Mouse (Mus musculus) splenic B cell, adult 2 months (primary cell): ENCODE results near the gene Phyhipl.

Experiments
- DNase-seq: peaks from one replicate; pipeline ENCODE4 v3.0.0-alpha.2; 2011; ENCODE audit warnings: low read depth, low spot score
- H3K27me3 ChIP-seq: 2 replicates; pipeline ENCODE4 v1.6.1; 2012; ENCODE audit warnings: mild to moderate bottlenecking, low read length, moderate library complexity, mixed read lengths; ENCODE audit not compliant: control insufficient read depth, poor library complexity, insufficient read depth, severe bottlenecking
- H3K36me3 ChIP-seq: 2 replicates; pipeline ENCODE4 v1.6.1; 2012; ENCODE audit warnings: mild to moderate bottlenecking, low read length, moderate library complexity, mixed read lengths; ENCODE audit not compliant: control insufficient read depth, poor library complexity, insufficient read depth, severe bottlenecking

Phyhipl gene

GRCm38 (mm10) chr10:70655828-70656227, at the start of gene Phyhipl:
Gene Phyhipl, minus strand, starts transcription at chr10:70655965.
- Histone ChIP-seq H3K27me3 (no peaks in the 10 kb centered on the region), H3K36me3 (no peaks in the 10 kb centered on the region)
- DNase-seq = no peak

- H3K36me3 ChIP-seq = no peaks in the 10 kb centered on the region
- DNase-seq = no peak
- H3K27me3 ChIP-seq = no peaks in the 10 kb centered on the region
These were observed 47.4 kb upstream of the Phyhipl start for GRCm38 (mm10) chr10:70703211-70703610.

- no peaks in the 10 kb centered on the region for H3K36me3 ChIP-seq
- DNase-seq = no peak
- H3K27me3 ChIP-seq = no peaks in the 10 kb centered on the region
These were observed 43.8 kb upstream of the Phyhipl start for GRCm38 (mm10) chr10:70699581-70699980.

- Histone ChIP-seq H3K36me3 (no peaks in the 10 kb centered on the region), H3K27me3 (no peaks in the 10 kb centered on the region)
- DNase-seq = no peak
These were observed 42.2 kb upstream of the Phyhipl start for GRCm38 (mm10) chr10:70698014-70698413.

GRCm38 (mm10) chr10:70696748-70697585, 41.2 kb upstream of the Phyhipl start:
- DNase-seq = no peak
- Histone ChIP-seq H3K27me3 (no peaks in the 10 kb centered on the region), H3K36me3 (no peaks in the 10 kb centered on the region)

GRCm38 (mm10) chr10:70689346-70689745, 33.6 kb upstream of the Phyhipl start:
- Histone ChIP-seq H3K36me3 (no peaks in the 10 kb centered on the region), H3K27me3 (no peaks in the 10 kb centered on the region)
- no peak for DNase-seq

- H3K36me3 ChIP-seq = no peaks in the 10 kb centered on the region
- no peak for DNase-seq
These were observed 33.1 kb upstream of the Phyhipl start for GRCm38 (mm10) chr10:70688881-70689280.

GRCm38 (mm10) chr10:70686941-70687703, 31.4 kb upstream of the Phyhipl start:
- DNase-seq = no peak
- Histone ChIP-seq H3K27me3 (no peaks in the 10 kb centered on the region), H3K36me3 (no peaks in the 10 kb centered on the region)

More at GRCm38 (mm10) chr10:70688881-70689280, 33.1 kb upstream of the Phyhipl start:
- no peaks in the 10 kb centered on the region for H3K27me3 ChIP-seq

- Histone ChIP-seq H3K36me3 (no peaks in the 10 kb centered on the region), H3K27me3 (no peaks in the 10 kb centered on the region)
- DNase-seq = no peak
These were observed 30.7 kb upstream of the Phyhipl start for GRCm38 (mm10) chr10:70686505-70686904.

GRCm38 (mm10) chr10:70683508-70683907, 27.7 kb upstream of the Phyhipl start:
- Histone ChIP-seq H3K36me3 (no peaks in the 10 kb centered on the region), H3K27me3 (no peaks in the 10 kb centered on the region)
- no peak for DNase-seq

GRCm38 (mm10) chr10:70677946-70678345, 22.2 kb upstream of the Phyhipl start:
- H3K27me3 ChIP-seq = no peaks in the 10 kb centered on the region
- DNase-seq = no peak
- H3K36me3 ChIP-seq = no peaks in the 10 kb centered on the region

- DNase-seq = no peak
- H3K36me3 ChIP-seq = no peaks in the 10 kb centered on the region
- H3K27me3 ChIP-seq = no peaks in the 10 kb centered on the region
These were observed 507 bp upstream of the Phyhipl start for GRCm38 (mm10) chr10:70656272-70656671.

- Histone ChIP-seq H3K36me3 (no peaks in the 10 kb centered on the region), H3K27me3 (no peaks in the 10 kb centered on the region)
- DNase-seq = no peak
These were observed 1.1 kb downstream of the Phyhipl start for GRCm38 (mm10) chr10:70654655-70655054.

- no peaks in the 10 kb centered on the region for H3K27me3 ChIP-seq
- no peaks in the 10 kb centered on the region for H3K36me3 ChIP-seq
- DNase-seq = no peak
These were observed 1.6 kb downstream of the Phyhipl start for GRCm38 (mm10) chr10:70654139-70654538.
